Mouse (Mus musculus): ENCODE results near the gene Sulf2. TPM values are rescaled to one million over a fixed set of nuclear protein-coding genes. Genes with fewer than 3 reads are reported as not detected.

Gene Sulf2
- polyA plus RNA-seq, 1 experiment from 2014 or later = 87.6 TPM

- H3K27me3 ChIP-seq (ENCODE audit: control insufficient read depth, insufficient read depth, low read length) = peaks cover 7% of the 10 kb centered on the region; the same call in 1 of the 2 replicates
- 88% methylated on average over 2 of the region's 2 CpGs for WGBS
- no peaks in the 10 kb centered on the region for H3K9me3 ChIP-seq (ENCODE audit: control insufficient read depth, low read length)
- DNase-seq (ENCODE audit: low spot score, missing footprints) (no peak), ATAC-seq (ENCODE audit: low FRiP score) (no peak)
- no peak overlapping the region for H3K27ac ChIP-seq (ENCODE audit: low read depth, low read length)
- no peaks in the 10 kb centered on the region; the same call in 1 of the 2 replicates for H3K36me3 ChIP-seq (ENCODE audit: control insufficient read depth, insufficient read depth, low read length)
- no peak overlapping the region for H3K9ac ChIP-seq (ENCODE audit: low read length)
- no peak overlapping the region for H3K4me2 ChIP-seq
- peaks cover 7% of the 10 kb centered on the region for H3K4me1 ChIP-seq (ENCODE audit: control insufficient read depth, insufficient read depth, low read length)
- no peak overlapping the region for H3K4me3 ChIP-seq (ENCODE audit: low read depth, low read length)
These were observed 11.9 kb upstream of the Sulf2 start for GRCm38 (mm10) chr2:166167387-166167786.

- no peaks in the 10 kb centered on the region for H3K9me3 ChIP-seq (ENCODE audit: control insufficient read depth, low read length)
- H3K27ac ChIP-seq (ENCODE audit: low read depth, low read length) = no peak overlapping the region
- H3K36me3 ChIP-seq (ENCODE audit: control insufficient read depth, insufficient read depth, low read length) = no peaks in the 10 kb centered on the region; the same call in 1 of the 2 replicates
- H3K9ac ChIP-seq (ENCODE audit: low read length) = no peak overlapping the region
- DNase-seq (ENCODE audit: low spot score, missing footprints) (no peak), ATAC-seq (ENCODE audit: low FRiP score) (no peak)
- peaks cover 7% of the 10 kb centered on the region; the same call in 1 of the 2 replicates for H3K27me3 ChIP-seq (ENCODE audit: control insufficient read depth, insufficient read depth, low read length)
- peaks cover 7% of the 10 kb centered on the region for H3K4me1 ChIP-seq (ENCODE audit: control insufficient read depth, insufficient read depth, low read length)
- H3K4me3 ChIP-seq (ENCODE audit: low read depth, low read length) = no peak overlapping the region
- H3K4me2 ChIP-seq = no peak overlapping the region
- 85% methylated on average over 7 of the region's 7 CpGs for WGBS
These were observed 9.9 kb upstream of the Sulf2 start for GRCm38 (mm10) chr2:166165396-166165795.

GRCm38 (mm10) chr2:166164601-166165000, 9.1 kb upstream of the Sulf2 start:
- no peaks in the 10 kb centered on the region; the same call in 1 of the 2 replicates for H3K36me3 ChIP-seq (ENCODE audit: control insufficient read depth, insufficient read depth, low read length)
- DNase-seq (ENCODE audit: low spot score, missing footprints) (no peak), ATAC-seq (ENCODE audit: low FRiP score) (no peak)
- H3K27ac ChIP-seq (ENCODE audit: low read depth, low read length) = no peak overlapping the region
- H3K27me3 ChIP-seq (ENCODE audit: control insufficient read depth, insufficient read depth, low read length) = peaks cover 7% of the 10 kb centered on the region; the same call in 1 of the 2 replicates
- no peak overlapping the region for H3K9ac ChIP-seq (ENCODE audit: low read length)
- H3K4me3 ChIP-seq (ENCODE audit: low read depth, low read length) = no peak overlapping the region
- no peaks in the 10 kb centered on the region for H3K9me3 ChIP-seq (ENCODE audit: control insufficient read depth, low read length)
- WGBS = 85% methylated on average over 1 of the region's 1 CpGs
- H3K4me1 ChIP-seq (ENCODE audit: control insufficient read depth, insufficient read depth, low read length) = peaks cover 7% of the 10 kb centered on the region
- no peak overlapping the region for H3K4me2 ChIP-seq

GRCm38 (mm10) chr2:166163917-166164316, 8.5 kb upstream of the Sulf2 start:
- Histone ChIP-seq H3K27me3 (ENCODE audit: control insufficient read depth, insufficient read depth, low read length) (peaks cover 7% of the 10 kb centered on the region; the same call in 1 of the 2 replicates), H3K9ac (ENCODE audit: low read length) (no peak overlapping the region), H3K4me1 (ENCODE audit: control insufficient read depth, insufficient read depth, low read length) (peaks cover 4% of the 10 kb centered on the region), H3K4me2 (no peak overlapping the region), H3K36me3 (ENCODE audit: control insufficient read depth, insufficient read depth, low read length) (no peaks in the 10 kb centered on the region; the same call in 1 of the 2 replicates), H3K4me3 (ENCODE audit: low read depth, low read length) (no peak overlapping the region), H3K9me3 (ENCODE audit: control insufficient read depth, low read length) (no peaks in the 10 kb centered on the region), H3K27ac (ENCODE audit: low read depth, low read length) (no peak overlapping the region)
- no peak for ATAC-seq (ENCODE audit: low FRiP score)
- no peak for DNase-seq (ENCODE audit: low spot score, missing footprints)
- 70% methylated on average over 6 of the region's 6 CpGs for WGBS

GRCm38 (mm10) chr2:166163252-166163651, 7.8 kb upstream of the Sulf2 start:
- Histone ChIP-seq H3K9me3 (ENCODE audit: control insufficient read depth, low read length) (no peaks in the 10 kb centered on the region), H3K4me1 (ENCODE audit: control insufficient read depth, insufficient read depth, low read length) (no peaks in the 10 kb centered on the region), H3K4me3 (ENCODE audit: low read depth, low read length) (no peak overlapping the region), H3K27me3 (ENCODE audit: control insufficient read depth, insufficient read depth, low read length) (peaks cover 7% of the 10 kb centered on the region; the same call in 1 of the 2 replicates), H3K9ac (ENCODE audit: low read length) (no peak overlapping the region), H3K27ac (ENCODE audit: low read depth, low read length) (no peak overlapping the region), H3K4me2 (no peak overlapping the region), H3K36me3 (ENCODE audit: control insufficient read depth, insufficient read depth, low read length) (no peaks in the 10 kb centered on the region; the same call in 1 of the 2 replicates)
- ATAC-seq (ENCODE audit: low FRiP score) (no peak), DNase-seq (ENCODE audit: low spot score, missing footprints) (no peak)
- 74% methylated on average over 5 of the region's 5 CpGs for WGBS

GRCm38 (mm10) chr2:166162160-166162559, 6.7 kb upstream of the Sulf2 start:
- no peak overlapping the region for H3K4me3 ChIP-seq (ENCODE audit: low read depth, low read length)
- no peaks in the 10 kb centered on the region for H3K4me1 ChIP-seq (ENCODE audit: control insufficient read depth, insufficient read depth, low read length)
- no peak overlapping the region for H3K4me2 ChIP-seq
- peaks cover 6% of the 10 kb centered on the region for H3K27me3 ChIP-seq (ENCODE audit: control insufficient read depth, insufficient read depth, low read length)
- 90% methylated on average over 5 of the region's 5 CpGs for whole genome bisulfite sequencing
- no peak overlapping the region for H3K27ac ChIP-seq (ENCODE audit: low read depth, low read length)
- ATAC-seq (ENCODE audit: low FRiP score) (no peak), DNase-seq (ENCODE audit: low spot score, missing footprints) (no peak)
- H3K36me3 ChIP-seq (ENCODE audit: control insufficient read depth, insufficient read depth, low read length) = no peaks in the 10 kb centered on the region; the same call in 1 of the 2 replicates
- no peaks in the 10 kb centered on the region for H3K9me3 ChIP-seq (ENCODE audit: control insufficient read depth, low read length)
- H3K9ac ChIP-seq (ENCODE audit: low read length) = no peak overlapping the region

- WGBS = 88% methylated on average over 7 of the region's 7 CpGs
- Histone ChIP-seq H3K36me3 (ENCODE audit: control insufficient read depth, insufficient read depth, low read length) (no peaks in the 10 kb centered on the region), H3K4me1 (ENCODE audit: control insufficient read depth, insufficient read depth, low read length) (peaks cover 7% of the 10 kb centered on the region), H3K9me3 (ENCODE audit: control insufficient read depth, low read length) (no peaks in the 10 kb centered on the region), H3K4me3 (ENCODE audit: low read depth, low read length) (no peak overlapping the region), H3K9ac (ENCODE audit: low read length) (no peak overlapping the region), H3K4me2 (no peak overlapping the region), H3K27me3 (ENCODE audit: control insufficient read depth, insufficient read depth, low read length) (peaks cover 5% of the 10 kb centered on the region), H3K27ac (ENCODE audit: low read depth, low read length) (no peak overlapping the region)
- no peak for ATAC-seq (ENCODE audit: low FRiP score)
- no peak for DNase-seq (ENCODE audit: low spot score, missing footprints)
These were observed 3.8 kb upstream of the Sulf2 start for GRCm38 (mm10) chr2:166159276-166159675.

GRCm38 (mm10) chr2:166157767-166158561, 2.5 kb upstream of the Sulf2 start:
- peaks cover 19% of the 10 kb centered on the region for H3K4me1 ChIP-seq (ENCODE audit: control insufficient read depth, insufficient read depth, low read length)
- H3K4me3 ChIP-seq (ENCODE audit: low read depth, low read length) = no peak overlapping the region

GRCm38 (mm10) chr2:166157144-166157543, 1.7 kb upstream of the Sulf2 start:
- DNase-seq (ENCODE audit: low spot score, missing footprints) (no peak), ATAC-seq (ENCODE audit: low FRiP score) (no peak)
- 86% methylated on average over 2 of the region's 2 CpGs for WGBS
- H3K27ac ChIP-seq (ENCODE audit: low read depth, low read length) = no peak overlapping the region
- peaks cover 5% of the 10 kb centered on the region for H3K27me3 ChIP-seq (ENCODE audit: control insufficient read depth, insufficient read depth, low read length)
- no peaks in the 10 kb centered on the region for H3K36me3 ChIP-seq (ENCODE audit: control insufficient read depth, insufficient read depth, low read length)
- H3K4me2 ChIP-seq = no peak overlapping the region
- H3K4me3 ChIP-seq (ENCODE audit: low read depth, low read length) = no peak overlapping the region
- peaks cover 22% of the 10 kb centered on the region for H3K4me1 ChIP-seq (ENCODE audit: control insufficient read depth, insufficient read depth, low read length)
- H3K9me3 ChIP-seq (ENCODE audit: control insufficient read depth, low read length) = no peaks in the 10 kb centered on the region
- no peak overlapping the region for H3K9ac ChIP-seq (ENCODE audit: low read length)

More at GRCm38 (mm10) chr2:166157767-166158561, 2.5 kb upstream of the Sulf2 start:
- H3K4me2 ChIP-seq = no peak overlapping the region
- no peak overlapping the region for H3K9ac ChIP-seq (ENCODE audit: low read length)
- WGBS = 80% methylated on average over 12 of the region's 12 CpGs
- no peaks in the 10 kb centered on the region for H3K9me3 ChIP-seq (ENCODE audit: control insufficient read depth, low read length)
- H3K36me3 ChIP-seq (ENCODE audit: control insufficient read depth, insufficient read depth, low read length) = no peaks in the 10 kb centered on the region
- H3K27ac ChIP-seq (ENCODE audit: low read depth, low read length) = no peak overlapping the region
- ATAC-seq (ENCODE audit: low FRiP score) = no peak
- DNase-seq (ENCODE audit: low spot score, missing footprints) = no peak
- peaks cover 5% of the 10 kb centered on the region for H3K27me3 ChIP-seq (ENCODE audit: control insufficient read depth, insufficient read depth, low read length)

Data from midbrain, embryonic 11.5 days (tissue).